Mouse (Mus musculus): ENCODE results near the gene Pla2g1b.
A peak's percentile ranks its signal among the peaks of the same experiment; 100 is the strongest.

Gene Pla2g1b

DNA sequence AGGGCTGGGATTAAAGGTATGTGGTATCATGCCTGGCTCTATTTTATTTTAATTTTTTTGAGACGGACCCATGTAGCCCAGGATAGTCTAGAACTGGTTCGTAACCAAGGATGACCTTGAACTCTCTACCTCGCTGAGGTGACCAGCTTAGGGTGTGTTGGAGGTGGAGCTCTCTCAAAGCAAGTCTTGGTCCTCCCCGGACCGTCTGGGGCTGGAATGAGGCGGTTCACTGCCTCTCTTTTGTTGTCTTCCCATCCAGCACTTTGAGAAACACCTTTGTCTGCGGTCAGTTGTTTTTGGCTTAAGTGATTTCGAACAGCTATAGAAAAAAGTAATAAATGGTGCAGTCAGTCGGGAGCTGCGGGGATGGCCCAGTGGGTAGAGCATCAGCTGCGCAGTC, 21.9 kb upstream of the Pla2g1b start:
- DNase-seq (ENCODE audit: low spot score in 2 of 2), result no peak

DNA sequence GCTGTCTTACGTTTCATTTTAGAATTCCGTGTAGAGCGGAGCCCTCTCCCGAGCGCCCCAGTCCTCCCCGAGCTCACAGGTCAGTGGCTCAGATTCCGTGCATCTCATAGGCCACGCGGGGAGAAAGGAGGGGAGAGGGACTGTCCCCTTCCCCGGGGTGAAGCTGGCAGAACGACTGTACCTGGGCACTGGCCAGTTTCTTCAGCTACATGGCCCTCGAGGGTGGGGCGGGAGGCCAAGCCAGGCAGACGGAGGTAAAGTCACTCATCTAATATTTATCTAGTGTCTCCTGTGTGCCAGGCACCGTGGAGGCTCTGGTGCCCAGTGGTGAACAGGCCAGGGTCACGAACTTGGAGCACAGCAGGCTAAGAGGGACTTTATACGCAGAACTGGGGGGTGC, 19.0 kb upstream of the Pla2g1b start:
- no peak for DNase-seq (ENCODE audit: low spot score in 2 of 2)

DNA sequence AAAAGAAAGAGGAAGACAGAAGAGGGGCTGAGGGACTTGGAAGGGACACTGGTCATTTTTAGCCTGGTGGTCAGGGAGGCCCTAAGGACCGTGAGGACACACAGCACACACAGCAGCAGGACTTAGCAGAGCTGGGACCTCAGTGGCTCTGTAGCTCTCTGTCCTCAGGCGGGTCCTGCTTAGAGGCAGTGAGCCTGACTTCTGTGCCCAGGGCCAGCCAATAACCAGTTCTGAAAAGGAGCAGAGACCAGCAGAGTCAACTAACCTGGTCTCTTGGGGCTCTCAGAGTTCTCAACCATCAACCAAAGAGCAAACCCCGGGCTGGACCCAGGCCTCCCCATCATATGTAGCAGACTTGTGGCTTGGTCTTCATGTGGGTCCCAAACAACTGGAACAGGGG, 16.8 kb upstream of the Pla2g1b start:
- DNase-seq (ENCODE audit: low spot score in 2 of 2), result no peak

DNA sequence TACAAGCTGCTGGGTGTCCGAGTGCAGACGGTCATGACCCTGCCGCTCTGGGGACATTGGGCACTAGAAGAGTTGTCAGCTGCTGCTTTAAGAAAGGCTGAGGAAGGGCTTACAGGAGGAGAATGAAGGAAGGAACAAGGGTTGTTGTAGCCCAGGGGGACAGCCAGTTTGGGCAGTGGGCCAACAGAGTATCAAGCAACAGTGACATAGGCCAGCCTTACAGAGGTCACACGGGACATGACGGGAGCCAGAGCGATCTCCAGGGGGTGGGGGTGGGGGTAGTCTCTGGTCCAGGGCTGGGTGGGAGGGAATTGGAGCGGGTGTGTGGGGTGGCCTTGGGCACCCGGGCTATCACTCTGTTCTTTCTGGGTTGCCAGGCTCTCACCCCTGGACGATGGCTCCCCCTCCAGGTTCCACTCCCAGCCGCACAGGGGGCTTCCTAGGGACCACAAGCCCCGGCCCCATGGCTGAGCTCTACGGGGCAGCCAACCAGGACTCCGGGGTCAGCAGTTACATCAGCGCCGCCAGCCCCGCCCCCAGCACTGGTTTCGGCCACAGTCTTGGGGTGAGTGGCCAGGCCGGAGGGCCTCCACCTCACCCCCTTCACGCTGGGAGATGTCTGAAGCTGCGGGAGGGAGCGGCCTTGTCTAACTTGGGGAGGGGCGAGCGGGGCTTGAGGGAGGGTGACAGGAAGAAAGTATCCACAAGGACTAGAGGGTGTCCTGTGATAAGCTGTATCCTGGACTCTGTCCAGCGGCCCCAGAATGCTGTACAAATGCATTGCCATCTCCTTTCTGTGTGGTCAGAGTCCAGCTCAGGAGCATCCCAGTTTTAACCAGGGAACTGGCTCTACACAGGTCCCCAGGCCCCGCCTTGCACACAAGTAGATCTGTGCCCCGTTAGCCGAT, 15.4 kb upstream of the Pla2g1b start:
- no peak for DNase-seq (ENCODE audit: low spot score in 2 of 2)

DNA sequence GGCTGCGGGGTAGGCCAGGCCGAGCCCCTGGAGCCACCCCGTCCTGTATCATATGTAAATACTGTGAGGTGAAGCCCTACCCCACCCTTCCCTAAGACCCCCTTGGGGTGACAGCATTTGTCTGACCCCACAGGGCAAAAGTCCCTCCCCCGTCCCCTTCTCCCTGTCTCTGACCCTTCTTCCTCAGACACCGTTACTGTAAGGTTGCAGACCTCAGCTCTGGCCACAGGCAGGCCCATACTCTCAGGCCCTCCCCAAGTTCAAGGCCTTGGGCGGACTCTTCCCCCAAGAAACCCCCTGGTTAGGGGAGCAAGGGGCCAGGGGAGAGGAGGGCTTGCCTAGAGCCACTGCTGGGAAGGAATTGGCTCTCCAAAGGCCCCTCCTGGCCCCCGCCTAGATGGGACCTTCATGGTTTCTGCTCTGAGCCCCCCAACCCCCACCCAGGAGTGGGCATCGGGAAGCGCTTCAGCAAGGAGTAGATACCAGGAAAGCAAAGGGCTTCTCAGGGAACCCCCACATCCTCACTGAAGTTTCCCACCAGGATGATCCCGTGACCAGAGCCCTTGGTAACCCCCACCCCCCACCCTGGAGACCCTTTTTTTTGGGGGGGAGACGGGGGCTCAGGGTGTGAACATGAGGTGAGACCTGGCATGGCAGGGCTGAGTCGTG, 11.5 kb upstream of the Pla2g1b start:
- DNase-seq (ENCODE audit: low spot score in 2 of 2), result no peak

DNA sequence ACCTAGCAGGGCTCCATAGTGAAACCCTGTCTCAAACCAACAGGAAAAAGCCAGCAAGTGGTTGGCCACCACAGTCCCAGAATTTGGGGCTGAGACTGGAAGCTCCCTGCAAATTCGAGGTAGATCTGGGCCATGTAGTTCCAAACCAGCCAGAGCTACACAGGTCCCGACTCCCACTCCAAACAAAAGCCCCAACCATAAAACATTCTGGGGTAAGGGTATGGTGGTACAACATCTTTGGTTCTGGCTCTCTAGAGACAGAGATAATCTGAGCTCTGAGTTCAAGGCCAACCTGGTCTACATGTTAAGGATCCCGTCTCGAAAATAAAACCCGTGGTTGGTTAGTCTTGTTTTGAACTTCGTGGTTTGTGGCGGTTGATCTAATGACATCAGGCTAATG, 10.2 kb upstream of the Pla2g1b start:
- DNase-seq (ENCODE audit: low spot score in 2 of 2), result no peak

DNA sequence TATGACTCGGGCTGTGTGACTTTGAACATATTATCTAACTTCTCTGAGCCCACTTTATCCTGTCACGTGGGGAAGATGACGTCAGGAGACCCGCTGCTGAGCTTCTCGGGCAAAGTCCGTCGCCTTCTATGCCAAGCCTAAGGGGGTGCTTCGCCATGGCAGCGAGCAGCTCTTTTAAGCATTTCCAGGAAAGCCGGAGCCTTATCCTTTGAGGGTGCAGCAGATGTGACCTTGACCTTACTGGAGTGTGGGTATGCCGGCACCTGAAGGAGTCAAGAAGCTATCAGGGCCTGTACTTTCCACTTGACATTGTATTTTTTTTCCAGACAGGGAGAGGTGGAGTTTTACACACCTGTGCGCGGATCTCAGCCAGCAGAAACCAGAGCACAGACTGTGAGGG, 7.1 kb upstream of the Pla2g1b start:
- no peak for DNase-seq (ENCODE audit: low spot score in 2 of 2)

DNA sequence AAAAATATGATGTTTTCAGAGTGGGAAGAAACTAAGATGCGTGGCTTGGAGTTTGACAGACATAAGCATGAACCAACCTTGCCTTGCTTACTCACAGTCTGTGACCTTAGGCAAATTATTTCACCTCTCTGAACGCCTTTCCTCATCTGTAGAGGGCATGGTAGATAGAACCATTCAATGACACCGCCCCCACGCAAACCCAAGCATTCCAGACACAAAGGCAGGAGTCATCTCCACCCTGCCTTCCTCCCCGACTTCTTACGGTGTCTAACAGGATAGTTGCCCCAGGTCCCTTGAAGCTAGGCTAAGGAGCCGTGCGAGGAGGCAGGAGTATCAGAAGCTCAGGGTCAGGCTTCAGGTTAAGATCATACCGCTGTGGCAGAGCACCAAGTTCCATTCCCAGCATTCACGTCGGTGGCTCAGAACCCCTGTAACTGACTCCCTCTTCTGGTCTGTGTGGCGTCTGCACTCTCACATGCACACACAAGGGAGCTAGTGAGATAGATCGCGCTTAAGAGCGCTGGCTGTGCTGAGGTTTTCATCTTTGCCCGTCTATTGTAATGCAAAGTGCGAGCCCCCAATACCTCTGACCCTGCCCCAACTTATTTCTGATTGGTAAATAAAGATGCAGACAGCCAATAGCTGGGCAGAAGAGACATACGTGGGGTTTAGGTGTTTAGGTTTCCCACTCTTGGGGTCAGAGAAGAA, 1.5 kb upstream of the Pla2g1b start:
- DNase-seq (ENCODE audit: low spot score in 2 of 2), result no peak

DNA sequence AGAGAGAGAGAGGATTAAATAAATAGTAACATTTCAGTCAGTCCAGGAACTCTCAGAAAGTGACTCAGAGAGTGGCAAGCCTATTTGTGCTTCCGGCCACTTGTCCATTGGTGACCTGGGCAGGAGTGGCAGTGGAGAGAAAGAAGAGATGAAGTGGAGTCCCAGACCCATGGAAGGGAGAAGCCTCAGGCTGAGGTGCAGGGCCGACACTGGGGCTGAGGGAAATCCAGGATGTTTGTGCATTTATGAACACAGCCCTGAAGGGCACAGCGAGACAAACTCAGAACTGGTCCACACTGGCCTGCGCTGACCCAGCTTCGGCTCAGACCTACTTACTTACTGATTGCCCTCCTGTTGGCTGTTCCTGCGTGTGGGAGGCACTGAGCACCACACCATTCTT, 3.7 kb downstream of the Pla2g1b start:
- no peak for DNase-seq (ENCODE audit: low spot score in 2 of 2)

DNA sequence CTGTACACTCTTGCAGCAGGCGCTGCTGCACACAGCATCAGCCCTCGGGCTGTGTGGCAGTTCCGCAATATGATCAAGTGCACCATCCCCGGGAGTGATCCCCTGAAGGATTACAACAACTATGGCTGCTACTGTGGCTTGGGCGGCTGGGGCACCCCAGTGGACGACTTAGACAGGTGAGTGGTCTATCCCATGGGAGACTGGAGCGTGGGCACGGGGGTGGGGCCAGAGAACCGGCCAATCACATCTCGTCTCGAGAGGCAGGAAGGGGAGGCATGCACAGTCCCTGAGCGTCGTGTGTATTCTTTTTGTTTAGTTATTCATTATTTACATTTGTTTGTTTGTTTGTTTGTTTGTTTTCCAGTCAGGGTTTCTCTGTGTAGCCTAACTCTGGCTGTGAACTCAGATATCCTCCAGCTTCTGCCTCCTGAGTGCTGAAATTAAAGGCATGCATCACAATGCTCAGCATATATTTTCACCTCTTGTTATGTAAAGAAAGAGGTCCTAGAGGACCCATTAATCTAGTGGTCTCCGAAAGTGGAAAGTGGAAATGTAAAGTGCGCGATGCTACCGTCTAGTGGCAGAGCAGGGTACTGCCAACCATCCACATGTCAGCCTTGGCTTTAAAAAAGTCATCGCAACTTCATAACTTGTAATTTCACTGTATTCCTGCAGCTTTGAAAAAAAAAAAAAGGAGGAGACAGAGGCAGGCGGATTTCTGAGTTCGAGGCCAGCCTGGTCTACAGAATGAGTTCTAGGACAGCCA, 4.9 kb downstream of the Pla2g1b start:
- DNase-seq (ENCODE audit: low spot score in 2 of 2), result peak in 1 of 2 experiments; percentile 73

DNA sequence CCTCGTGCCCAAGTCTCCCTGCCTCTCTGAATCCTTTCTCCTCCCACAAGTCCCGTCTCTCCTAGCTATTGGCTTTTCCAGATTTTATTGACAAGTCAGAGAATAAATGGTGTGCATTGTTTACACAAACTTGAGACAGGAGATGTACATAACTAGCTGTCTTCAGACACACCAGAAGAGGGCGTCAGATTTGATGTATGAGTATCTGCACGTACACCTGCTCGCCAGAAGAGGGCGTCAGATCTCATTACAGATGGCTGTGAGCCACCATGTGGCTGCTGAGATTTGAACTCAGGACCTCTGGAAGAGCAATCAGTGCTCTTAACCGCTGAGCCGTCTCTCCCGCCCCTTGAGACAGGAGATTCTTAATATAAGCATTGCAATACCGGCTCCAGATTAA, 7.1 kb downstream of the Pla2g1b start:
- DNase-seq (ENCODE audit: low spot score in 2 of 2), result no peak

DNA sequence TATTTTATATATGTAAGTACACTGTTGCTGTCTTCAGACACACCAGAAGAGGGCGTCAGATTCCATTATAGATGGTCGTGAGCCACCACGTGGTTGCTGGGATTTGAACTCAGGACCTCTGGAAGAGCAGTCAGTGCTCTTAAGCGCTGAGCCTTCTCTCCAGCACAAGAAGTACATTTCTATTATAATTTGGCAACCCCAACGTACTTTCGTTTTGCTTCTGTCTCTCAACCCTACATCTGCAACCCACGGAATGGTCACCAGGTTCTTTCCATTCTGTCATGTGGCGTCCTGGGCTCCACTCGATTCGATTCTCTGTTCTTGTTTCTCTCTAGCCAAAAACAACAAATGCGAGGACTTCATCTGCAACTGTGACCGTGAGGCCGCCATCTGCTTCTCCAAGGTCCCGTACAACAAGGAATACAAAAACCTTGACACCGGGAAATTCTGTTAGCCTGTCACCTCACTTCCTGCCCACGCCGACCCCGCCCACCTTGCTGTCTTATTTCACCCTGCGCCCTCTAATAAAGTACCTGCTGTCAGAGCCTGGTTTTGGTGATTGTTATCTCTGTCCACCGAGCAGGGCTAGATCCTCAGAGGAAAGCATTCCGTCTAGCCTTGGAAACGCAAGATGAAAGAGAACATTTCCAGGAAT, 8.2 kb downstream of the Pla2g1b start:
- no peak for DNase-seq (ENCODE audit: low spot score in 2 of 2)

DNA sequence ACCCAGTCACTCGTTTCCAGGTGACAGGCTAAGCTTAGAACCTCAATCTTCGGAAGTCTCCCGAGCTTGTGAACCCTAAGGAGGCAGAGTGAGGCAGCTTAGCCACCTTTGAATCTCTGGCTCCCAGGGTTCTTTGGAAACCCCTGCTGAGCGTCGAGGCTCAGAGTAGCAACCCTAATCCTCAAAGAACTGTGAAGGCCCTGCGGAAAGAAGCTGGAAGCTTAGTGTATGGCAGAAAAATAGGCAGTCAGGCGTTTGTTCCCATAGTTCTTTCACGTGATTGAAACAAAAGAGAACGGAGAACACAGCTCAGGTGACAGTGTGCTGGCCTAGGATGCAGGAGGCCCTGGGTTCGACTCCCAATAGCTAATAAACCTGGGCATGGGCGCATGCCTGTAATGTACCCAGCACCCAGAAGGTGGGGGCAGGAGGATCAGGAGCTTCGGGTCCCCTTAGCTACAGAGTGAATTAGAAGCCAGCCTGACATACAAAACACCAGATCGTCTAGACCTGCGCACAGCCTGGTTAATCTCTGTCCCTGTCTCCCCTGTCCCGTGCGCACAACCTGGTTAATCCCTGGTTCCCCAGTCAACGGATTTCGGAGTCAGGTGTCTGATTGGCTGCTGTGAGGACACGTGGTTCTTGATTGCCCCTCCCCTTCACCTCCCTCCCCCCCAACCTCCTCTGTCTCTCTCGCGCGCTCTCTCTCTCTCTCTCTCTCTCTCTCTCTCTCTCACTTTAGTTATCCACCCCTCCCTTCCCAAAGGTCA, 9.5 kb downstream of the Pla2g1b start:
- peak in 1 of 2 experiments; percentile 28 for DNase-seq (ENCODE audit: low spot score in 2 of 2)

DNA sequence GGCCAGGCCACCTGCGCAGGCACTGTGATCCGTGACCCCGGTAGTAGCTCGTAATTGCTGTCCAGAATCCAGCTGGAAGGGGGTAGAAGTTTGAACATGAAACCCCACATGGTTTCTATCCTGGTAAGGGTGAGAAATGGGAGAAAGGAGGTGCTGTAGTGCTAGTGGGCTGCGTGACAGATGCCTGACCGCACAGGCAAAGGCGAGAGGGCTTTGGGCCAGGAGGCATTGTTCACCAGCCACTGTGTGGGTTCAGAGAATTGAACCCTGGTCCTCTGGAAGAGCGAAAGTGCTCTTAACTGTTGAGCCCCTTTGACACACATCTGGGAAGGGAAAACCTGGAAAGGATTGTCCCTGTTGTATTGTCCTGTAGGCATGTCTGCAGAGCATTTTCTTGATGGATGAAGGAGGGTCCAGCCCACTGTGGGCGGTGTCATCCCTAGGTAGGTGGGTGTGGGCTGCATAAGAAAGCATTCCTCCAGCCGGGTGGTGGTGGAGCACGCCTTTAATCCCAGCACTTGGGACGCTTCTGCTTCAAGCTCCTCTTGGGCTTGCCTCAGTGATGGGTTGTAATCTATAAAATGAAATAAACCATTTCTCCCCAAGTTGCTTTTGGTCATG, 10.2 kb downstream of the Pla2g1b start:
- no peak for DNase-seq (ENCODE audit: low spot score in 2 of 2)

DNA sequence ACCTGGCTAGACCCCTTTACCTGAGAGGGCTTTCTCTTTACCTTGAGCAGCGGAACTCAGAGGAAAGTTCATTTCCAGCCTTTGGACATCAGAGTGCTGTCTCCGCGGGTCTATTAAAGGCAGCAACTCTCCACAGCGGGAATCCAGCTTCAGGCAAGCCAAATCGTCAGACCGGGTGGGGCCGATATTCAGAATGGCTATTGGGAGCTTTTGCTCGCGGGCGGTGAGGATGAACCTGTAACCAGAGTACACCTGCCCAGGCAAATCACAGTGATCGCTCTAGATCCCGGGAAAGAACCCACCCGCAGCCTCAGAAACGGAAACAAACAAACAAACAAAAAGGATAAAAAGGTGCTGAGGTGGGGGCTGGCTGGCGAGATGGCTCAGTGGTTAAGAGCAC, 13.5 kb downstream of the Pla2g1b start:
- DNase-seq (ENCODE audit: low spot score in 2 of 2), result no peak

DNA sequence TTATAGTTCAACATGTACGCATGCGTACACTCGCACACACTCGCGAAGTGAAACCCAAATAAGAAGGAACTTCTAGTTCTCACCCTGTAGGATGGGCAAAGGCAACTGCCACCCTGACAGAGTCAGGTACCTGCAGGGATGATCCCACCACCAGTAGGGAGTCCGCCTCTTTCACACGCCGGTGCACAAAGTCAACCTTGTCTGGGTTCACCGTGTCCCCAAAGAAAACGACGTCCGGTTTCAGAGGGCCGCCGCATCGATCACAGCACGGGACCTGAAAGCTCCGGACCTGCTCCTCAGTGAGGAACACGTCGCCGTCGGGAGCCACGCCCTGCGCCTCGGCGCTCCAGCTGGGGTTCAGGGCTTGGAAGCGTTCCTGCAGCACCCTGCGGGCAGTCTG, 14.0 kb downstream of the Pla2g1b start:
- no peak for DNase-seq (ENCODE audit: low spot score in 2 of 2)

DNA sequence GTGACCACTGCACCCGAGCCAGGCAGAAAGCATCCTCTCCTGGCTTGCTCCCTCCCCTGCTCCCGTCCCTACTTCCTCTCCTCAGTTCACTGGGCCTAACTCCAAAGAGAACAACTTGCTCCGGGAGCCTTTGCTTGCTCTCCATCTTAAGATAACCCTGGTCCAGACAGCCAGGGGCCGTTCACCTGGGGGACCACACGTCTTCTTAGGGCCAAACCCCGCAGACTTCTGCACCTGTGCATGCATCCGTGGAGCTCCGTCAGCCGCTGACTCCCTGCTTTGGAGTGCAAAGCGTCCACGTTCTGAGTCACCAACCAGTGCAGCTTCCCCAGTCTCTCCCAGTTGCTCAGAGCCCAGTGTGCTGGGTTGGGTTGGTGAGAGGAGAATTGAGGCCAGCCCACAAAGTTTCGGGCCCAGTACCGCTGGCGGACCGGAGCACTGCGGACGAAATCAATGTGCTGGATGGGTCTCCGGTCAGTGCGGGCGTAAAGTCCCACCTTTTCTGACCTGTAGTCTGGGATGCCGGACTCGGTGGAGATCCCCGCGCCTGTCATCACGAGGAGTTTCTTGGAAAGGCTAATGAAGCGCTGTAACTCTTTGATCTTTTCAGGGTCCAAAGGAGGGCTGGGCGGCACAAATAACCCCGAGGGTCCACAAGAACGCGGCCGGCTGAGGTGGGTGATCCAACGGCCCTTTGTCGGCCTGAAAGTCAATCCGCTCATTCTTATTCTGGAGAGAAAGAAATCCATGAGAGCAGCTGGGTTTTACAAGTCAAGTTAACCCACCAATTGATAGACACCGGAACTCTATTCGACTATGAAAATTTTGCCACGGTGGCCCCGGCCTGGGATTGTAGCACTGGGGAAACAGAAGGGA, 16.6 kb downstream of the Pla2g1b start:
- no peak for DNase-seq (ENCODE audit: low spot score in 2 of 2)

DNA sequence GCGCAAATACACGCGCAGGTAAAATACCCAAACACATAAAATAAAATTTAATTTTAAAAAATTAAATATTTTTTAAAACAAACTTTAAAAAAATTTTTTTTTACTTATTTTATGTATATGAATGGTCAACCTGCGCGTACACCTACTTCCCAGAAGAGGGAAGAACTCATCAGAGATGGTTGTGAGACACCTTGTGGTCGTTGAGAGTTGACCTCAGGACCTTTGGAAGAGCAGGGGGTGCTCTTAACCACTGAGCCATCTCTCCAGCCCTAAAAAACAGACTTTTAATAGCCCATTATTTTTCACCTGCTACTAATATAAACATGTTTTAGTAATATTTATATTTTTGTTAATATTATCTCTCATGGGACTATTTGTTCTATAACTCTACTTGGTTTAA, 17.3 kb downstream of the Pla2g1b start:
- DNase-seq (ENCODE audit: low spot score in 2 of 2), result no peak

All from cerebellum, postnatal 4 days (tissue).